Mouse (Mus musculus): Measurements from ENCODE around the gene Slc35e2. TPM values are rescaled to one million over a fixed set of nuclear protein-coding genes. Genes with fewer than 3 reads are reported as not detected.
"Not testable (repeated sequence)": the region's sequence is repeated elsewhere in the genome, so short reads cannot be mapped to it uniquely, and the experiment has no call there.

Gene Slc35e2
- polyA plus RNA-seq (2015; fragmentation: Nextera tagmentation; extraction: Ambion mirVana): 6.3 and 7.5 TPM in 2 replicates

GRCm38 (mm10) chr4:155601091-155601996 lies at the start of gene Slc35e2:
Gene Slc35e2 (plus strand): TSS chr4:155601416.
- DNase-seq (ENCODE audit: low spot score): peak; percentile 94

- no peak for DNase-seq (ENCODE audit: low spot score)
Measured at GRCm38 (mm10) chr4:155552917-155553532, 48.2 kb upstream of the Slc35e2 start.

GRCm38 (mm10) chr4:155554880-155555279 lies 46.3 kb upstream of the Slc35e2 start:
- DNase-seq (ENCODE audit: low spot score): no peak

- no peak for DNase-seq (ENCODE audit: low spot score)
Measured at GRCm38 (mm10) chr4:155555464-155555863, 45.8 kb upstream of the Slc35e2 start.

GRCm38 (mm10) chr4:155559454-155559853 lies 41.8 kb upstream of the Slc35e2 start:
- no peak for DNase-seq (ENCODE audit: low spot score)

- DNase-seq (ENCODE audit: low spot score): no peak
Measured at GRCm38 (mm10) chr4:155560932-155561331, 40.3 kb upstream of the Slc35e2 start.

- no peak for DNase-seq (ENCODE audit: low spot score)
Measured at GRCm38 (mm10) chr4:155561661-155562442, 39.4 kb upstream of the Slc35e2 start, which contains the start of gene Nadk. Gene Nadk (plus strand): TSS chr4:155562378.

GRCm38 (mm10) chr4:155562725-155563399 lies 38.4 kb upstream of the Slc35e2 start:
- peak; percentile 9 for DNase-seq (ENCODE audit: low spot score)

GRCm38 (mm10) chr4:155563400-155564231 lies 37.6 kb upstream of the Slc35e2 start:
- peak; percentile 97 for DNase-seq (ENCODE audit: low spot score)

GRCm38 (mm10) chr4:155564315-155565069 lies 36.7 kb upstream of the Slc35e2 start:
- no peak for DNase-seq (ENCODE audit: low spot score)

GRCm38 (mm10) chr4:155566555-155566954 lies 34.7 kb upstream of the Slc35e2 start:
- DNase-seq (ENCODE audit: low spot score): no peak

GRCm38 (mm10) chr4:155568170-155568569 lies 33.0 kb upstream of the Slc35e2 start:
- peak; percentile 47 for DNase-seq (ENCODE audit: low spot score)

- DNase-seq (ENCODE audit: low spot score): no peak
Measured at GRCm38 (mm10) chr4:155568632-155569370, 32.4 kb upstream of the Slc35e2 start.

GRCm38 (mm10) chr4:155569818-155570217 lies 31.4 kb upstream of the Slc35e2 start:
- no peak for DNase-seq (ENCODE audit: low spot score)

GRCm38 (mm10) chr4:155570315-155570714 lies 30.9 kb upstream of the Slc35e2 start:
- not testable (repeated sequence) for DNase-seq (ENCODE audit: low spot score)

GRCm38 (mm10) chr4:155571442-155571841 lies 29.8 kb upstream of the Slc35e2 start:
- no peak for DNase-seq (ENCODE audit: low spot score)

GRCm38 (mm10) chr4:155573155-155573554 lies 28.1 kb upstream of the Slc35e2 start:
- no peak for DNase-seq (ENCODE audit: low spot score)

- no peak for DNase-seq (ENCODE audit: low spot score)
Measured at GRCm38 (mm10) chr4:155573876-155574275, 27.3 kb upstream of the Slc35e2 start.

- DNase-seq (ENCODE audit: low spot score): no peak
Measured at GRCm38 (mm10) chr4:155574931-155575330, 26.3 kb upstream of the Slc35e2 start.
